Mouse (Mus musculus): ENCODE measurements around the gene Vps8. TPM values are rescaled to one million over a fixed set of nuclear protein-coding genes. Genes with fewer than 3 reads are reported as not detected.

The Vps8 gene
- polyA plus RNA-seq, 1 experiment = 26.0 TPM

- Histone ChIP-seq H3K4me1 (ENCODE audit: control insufficient read depth, insufficient read depth, low read length) (no peaks in the 10 kb centered on the region), H3K27me3 (replicated peaks; ENCODE audit: control insufficient read depth, insufficient read depth, low read length) (no peaks in the 10 kb centered on the region), H3K4me3 (ENCODE audit: insufficient read depth, low read depth, low read length) (no peak overlapping the region), H3K36me3 (ENCODE audit: control insufficient read depth, insufficient read depth, low read length) (no peaks in the 10 kb centered on the region), H3K27ac (ENCODE audit: insufficient read depth, low read depth, low read length) (no peak overlapping the region)
- WGBS = 55% methylated on average over 9 of the region's 9 CpGs
- DNase-seq = peak; percentile 83
- TF ChIP-seq POLR2A (IDR thresholded peaks at IDR 0.05; ENCODE audit: low read depth, low read length) = no peak
- TF ChIP-seq CTCF (conservative IDR thresholded peaks at IDR 0.05; ENCODE audit: insufficient read depth, insufficient read length, low read depth, low read length) = peak; percentile 81
Observed at GRCm38 (mm10) chr16:21392517-21393112, 30.3 kb upstream of the Vps8 start.

- H3K4me3 ChIP-seq (ENCODE audit: insufficient read depth, low read depth, low read length) = no peak overlapping the region
- no peak for TF ChIP-seq CTCF (conservative IDR thresholded peaks at IDR 0.05; ENCODE audit: insufficient read depth, insufficient read length, low read depth, low read length)
- TF ChIP-seq POLR2A (IDR thresholded peaks at IDR 0.05; ENCODE audit: low read depth, low read length) = no peak
- 72% methylated on average over 7 of the region's 7 CpGs for WGBS
Observed at GRCm38 (mm10) chr16:21395546-21395945, 27.4 kb upstream of the Vps8 start.

DNA sequence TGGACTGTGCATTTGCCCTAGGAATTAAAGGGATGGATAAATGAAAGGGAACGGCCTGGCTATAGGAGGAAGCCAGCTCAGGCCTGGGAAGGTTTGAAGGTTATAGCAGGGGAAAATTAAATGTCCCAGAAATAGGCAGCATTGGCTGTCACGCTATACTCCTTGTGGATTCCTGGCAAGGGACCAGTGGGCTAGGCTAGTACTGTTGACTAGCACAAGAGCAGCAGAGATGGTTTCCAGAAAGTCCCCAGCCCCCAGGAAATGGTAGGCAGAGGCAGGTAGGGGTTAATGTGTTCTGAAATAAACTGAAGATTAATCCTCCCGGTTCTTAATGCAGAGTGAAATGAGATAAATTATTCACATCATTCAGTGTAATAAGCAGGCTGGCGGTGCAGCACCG is 25.2 kb upstream of the Vps8 start:
- TF ChIP-seq POLR2A (IDR thresholded peaks at IDR 0.05; ENCODE audit: low read depth, low read length) (no peak), CTCF (conservative IDR thresholded peaks at IDR 0.05; ENCODE audit: insufficient read depth, insufficient read length, low read depth, low read length) (no peak)
- H3K36me3 ChIP-seq (ENCODE audit: control insufficient read depth, insufficient read depth, low read length) = no peaks in the 10 kb centered on the region
- no peak overlapping the region for H3K27ac ChIP-seq (ENCODE audit: insufficient read depth, low read depth, low read length)
- WGBS = 70% methylated on average over 5 of the region's 5 CpGs
- no peaks in the 10 kb centered on the region for H3K27me3 ChIP-seq (replicated peaks; ENCODE audit: control insufficient read depth, insufficient read depth, low read length)
- DNase-seq = no peak
- no peak overlapping the region for H3K4me3 ChIP-seq (ENCODE audit: insufficient read depth, low read depth, low read length)
- no peaks in the 10 kb centered on the region for H3K4me1 ChIP-seq (ENCODE audit: control insufficient read depth, insufficient read depth, low read length)

More at GRCm38 (mm10) chr16:21395546-21395945, 27.4 kb upstream of the Vps8 start:
- Histone ChIP-seq H3K27ac (ENCODE audit: insufficient read depth, low read depth, low read length) (no peak overlapping the region), H3K27me3 (replicated peaks; ENCODE audit: control insufficient read depth, insufficient read depth, low read length) (no peaks in the 10 kb centered on the region), H3K36me3 (ENCODE audit: control insufficient read depth, insufficient read depth, low read length) (no peaks in the 10 kb centered on the region), H3K4me1 (ENCODE audit: control insufficient read depth, insufficient read depth, low read length) (no peaks in the 10 kb centered on the region)
- no peak for DNase-seq

DNA sequence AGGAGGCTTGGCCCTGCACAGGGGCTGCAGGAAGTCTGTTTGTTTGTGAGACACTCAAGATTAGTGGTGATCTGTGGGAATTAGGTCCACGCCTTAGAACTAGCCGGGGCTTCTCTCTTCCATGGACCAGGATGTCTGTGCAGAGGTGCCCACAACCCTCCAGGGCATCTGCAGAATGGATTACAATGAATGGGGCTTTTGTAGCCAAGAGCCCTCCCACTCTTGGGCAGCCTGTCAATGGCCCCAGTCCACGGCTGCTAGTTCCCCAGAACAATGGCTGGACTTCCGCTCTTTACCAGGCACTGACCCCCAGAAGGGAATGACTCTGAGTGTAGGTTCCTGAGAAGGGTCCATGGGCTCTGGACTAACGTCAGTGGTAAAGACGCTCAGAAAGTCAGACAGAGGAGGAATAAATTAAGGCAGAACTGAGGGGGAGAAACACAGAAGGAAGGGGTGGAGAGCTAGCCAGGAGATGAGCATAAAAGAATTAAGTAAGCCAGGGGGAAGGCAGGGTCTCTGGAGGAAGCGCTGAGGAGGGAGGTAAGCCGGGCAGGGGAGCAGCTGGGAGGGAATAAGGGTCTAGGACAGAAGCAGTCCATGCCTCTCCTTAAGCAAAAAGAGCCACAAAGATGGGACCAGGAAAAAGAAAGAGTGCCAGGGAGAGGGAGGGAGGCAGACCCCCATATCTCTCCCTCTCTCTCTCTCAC is 24.4 kb upstream of the Vps8 start:
- TF ChIP-seq CTCF (conservative IDR thresholded peaks at IDR 0.05; ENCODE audit: insufficient read depth, insufficient read length, low read depth, low read length) (no peak), POLR2A (IDR thresholded peaks at IDR 0.05; ENCODE audit: low read depth, low read length) (no peak)
- H3K27ac ChIP-seq (ENCODE audit: insufficient read depth, low read depth, low read length) = no peak overlapping the region
- H3K4me3 ChIP-seq (ENCODE audit: insufficient read depth, low read depth, low read length) = no peak overlapping the region
- WGBS = 68% methylated on average over 8 of the region's 8 CpGs
- H3K4me1 ChIP-seq (ENCODE audit: control insufficient read depth, insufficient read depth, low read length) = no peaks in the 10 kb centered on the region
- H3K36me3 ChIP-seq (ENCODE audit: control insufficient read depth, insufficient read depth, low read length) = no peaks in the 10 kb centered on the region
- H3K27me3 ChIP-seq (replicated peaks; ENCODE audit: control insufficient read depth, insufficient read depth, low read length) = no peaks in the 10 kb centered on the region
- DNase-seq = no peak

- H3K4me1 ChIP-seq (ENCODE audit: control insufficient read depth, insufficient read depth, low read length) = no peaks in the 10 kb centered on the region; the same call in 1 of the 2 replicates
- WGBS = 86% methylated on average over 4 of the region's 4 CpGs
- H3K36me3 ChIP-seq (ENCODE audit: control insufficient read depth, insufficient read depth, low read length) = no peaks in the 10 kb centered on the region
- H3K27ac ChIP-seq (ENCODE audit: insufficient read depth, low read depth, low read length) = no peak overlapping the region
- no peak for TF ChIP-seq CTCF (conservative IDR thresholded peaks at IDR 0.05; ENCODE audit: insufficient read depth, insufficient read length, low read depth, low read length)
- TF ChIP-seq POLR2A (IDR thresholded peaks at IDR 0.05; ENCODE audit: low read depth, low read length) = no peak
- H3K4me3 ChIP-seq (ENCODE audit: insufficient read depth, low read depth, low read length) = no peak overlapping the region
- no peaks in the 10 kb centered on the region for H3K27me3 ChIP-seq (replicated peaks; ENCODE audit: control insufficient read depth, insufficient read depth, low read length)
- DNase-seq = no peak
Observed at GRCm38 (mm10) chr16:21399942-21400341, 23.0 kb upstream of the Vps8 start.

- 39% methylated on average over 17 of the region's 17 CpGs for WGBS
- TF ChIP-seq POLR2A (IDR thresholded peaks at IDR 0.05; ENCODE audit: low read depth, low read length) = no peak
- no peak for TF ChIP-seq CTCF (conservative IDR thresholded peaks at IDR 0.05; ENCODE audit: insufficient read depth, insufficient read length, low read depth, low read length)
- H3K36me3 ChIP-seq (ENCODE audit: control insufficient read depth, insufficient read depth, low read length) = no peaks in the 10 kb centered on the region
- H3K4me3 ChIP-seq (ENCODE audit: insufficient read depth, low read depth, low read length) = no peak overlapping the region
- DNase-seq = peak; percentile 50
- no peaks in the 10 kb centered on the region for H3K27me3 ChIP-seq (replicated peaks; ENCODE audit: control insufficient read depth, insufficient read depth, low read length)
- no peak overlapping the region for H3K27ac ChIP-seq (ENCODE audit: insufficient read depth, low read depth, low read length)
- H3K4me1 ChIP-seq (ENCODE audit: control insufficient read depth, insufficient read depth, low read length) = no peaks in the 10 kb centered on the region; the same call in 1 of the 2 replicates
Observed at GRCm38 (mm10) chr16:21402068-21402467, 20.9 kb upstream of the Vps8 start.

DNA sequence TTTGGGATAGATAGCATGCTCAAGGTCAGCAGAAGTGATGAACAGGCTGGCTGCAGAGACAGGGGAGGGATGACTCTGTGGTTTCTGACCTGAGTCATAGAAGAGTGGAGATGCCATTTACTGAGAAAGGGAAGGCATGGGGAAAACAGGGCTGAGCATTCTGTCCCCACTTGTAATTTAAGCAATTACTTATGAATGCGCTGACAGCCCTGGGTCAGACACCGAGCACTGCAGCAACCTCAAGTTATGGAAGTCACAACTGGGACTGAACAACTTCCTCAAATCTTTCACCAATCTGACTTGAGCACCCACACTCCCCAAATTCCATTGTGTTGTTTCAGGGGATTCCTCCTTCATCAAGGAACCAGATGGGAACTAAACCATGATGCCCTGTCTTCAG is 19.5 kb upstream of the Vps8 start:
- no peak overlapping the region for H3K4me3 ChIP-seq (ENCODE audit: insufficient read depth, low read depth, low read length)
- TF ChIP-seq POLR2A (IDR thresholded peaks at IDR 0.05; ENCODE audit: low read depth, low read length) (no peak), CTCF (conservative IDR thresholded peaks at IDR 0.05; ENCODE audit: insufficient read depth, insufficient read length, low read depth, low read length) (no peak)
- H3K36me3 ChIP-seq (ENCODE audit: control insufficient read depth, insufficient read depth, low read length) = no peaks in the 10 kb centered on the region
- WGBS = 97% methylated on average over 2 of the region's 2 CpGs
- no peaks in the 10 kb centered on the region for H3K27me3 ChIP-seq (replicated peaks; ENCODE audit: control insufficient read depth, insufficient read depth, low read length)
- no peak overlapping the region for H3K27ac ChIP-seq (ENCODE audit: insufficient read depth, low read depth, low read length)
- H3K4me1 ChIP-seq (ENCODE audit: control insufficient read depth, insufficient read depth, low read length) = no peaks in the 10 kb centered on the region; the same call in 1 of the 2 replicates
- no peak for DNase-seq
